Mouse (Mus musculus) kidney, adult 2 months (tissue): ENCODE measurements around the gene Pygb.

Experiments used
- CTCF ChIP-seq: fragments of 200-500 bp; conservative IDR thresholded peaks from 2 replicates; pipeline ENCODE4 v1.5.1; 2011; ENCODE audit warnings: low read depth, mild to moderate bottlenecking, control low read depth, low read length, moderate library complexity, mixed read lengths; ENCODE audit not compliant: insufficient read depth, insufficient read length
- POLR2A ChIP-seq: fragments of 200-500 bp; IDR thresholded peaks from one replicate; pipeline ENCODE4 v1.6.1; 2011; ENCODE audit warnings: low read depth, low read length, control low read depth

- TF ChIP-seq CTCF (no peak), POLR2A (peak; percentile 71)
Measured at GRCm38 (mm10) chr2:150786251-150787180, at the start of gene Pygb.
